Mouse (Mus musculus) R1 (cell line): ENCODE data around the gene Acap2.

Experiments
- DNase-seq: peaks from one replicate; pipeline ENCODE4 v3.0.0-alpha.2; 2018; ENCODE audit warnings: low read depth, low spot score

Gene Acap2

DNA sequence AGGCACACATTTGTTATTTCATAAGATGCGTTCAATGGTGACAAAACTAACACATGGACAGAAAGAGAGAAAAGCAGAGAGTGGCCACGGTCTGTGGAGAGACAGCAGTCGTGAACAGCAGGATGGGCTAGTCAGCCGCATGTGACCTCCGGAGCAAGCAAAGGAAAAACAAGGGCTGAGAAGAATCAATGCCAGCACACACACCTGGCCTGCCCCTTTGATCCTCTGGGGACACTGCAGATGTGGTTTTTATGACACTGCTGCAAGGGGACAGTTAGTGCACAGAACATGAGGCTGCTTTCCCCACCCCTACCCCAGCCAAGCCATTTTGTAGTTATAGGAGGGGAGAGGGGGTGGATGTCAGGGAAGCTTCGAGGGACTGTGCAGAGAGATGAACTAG lies 152.9 kb downstream of the Acap2 start:
- no peak for DNase-seq

DNA sequence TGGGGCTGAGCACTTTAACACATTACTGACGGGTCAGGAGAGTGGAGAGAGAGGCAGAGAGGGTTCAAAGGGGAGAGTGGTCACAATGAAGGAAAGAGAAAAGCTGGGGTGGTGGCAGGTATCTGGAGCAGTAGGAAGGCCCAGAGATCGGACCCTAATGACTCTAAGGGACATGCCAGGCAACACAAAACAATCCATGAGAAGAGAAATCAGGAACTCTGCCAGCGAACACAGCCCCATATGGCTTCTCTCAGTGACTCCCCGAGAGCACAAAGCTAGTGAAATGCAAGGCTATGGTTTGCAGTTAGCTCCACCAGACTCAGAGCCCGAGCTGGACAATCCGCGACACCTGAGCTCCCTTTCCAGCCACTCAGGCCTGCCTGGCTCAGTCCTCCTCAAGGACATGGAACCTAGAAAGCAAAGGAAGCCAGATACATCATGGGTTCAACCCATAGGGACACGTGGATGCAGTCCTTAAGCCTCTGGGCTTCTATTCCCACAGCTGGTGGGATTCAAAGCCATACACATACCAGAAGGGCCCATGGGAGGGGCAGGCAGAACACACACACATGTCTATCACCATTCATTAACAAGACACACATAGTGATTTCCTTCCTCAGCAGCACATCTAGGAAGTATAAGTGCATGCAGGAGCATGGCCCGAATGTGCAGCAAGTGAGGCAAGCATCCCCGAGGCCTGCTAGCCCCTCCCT lies 153.7 kb downstream of the Acap2 start:
- DNase-seq, result no peak

- DNase-seq, result no peak
Observed at GRCm38 (mm10) chr16:31046217-31046659, 154.8 kb downstream of the Acap2 start.

- no peak for DNase-seq
Observed at GRCm38 (mm10) chr16:31045211-31045610, 155.8 kb downstream of the Acap2 start.

DNA sequence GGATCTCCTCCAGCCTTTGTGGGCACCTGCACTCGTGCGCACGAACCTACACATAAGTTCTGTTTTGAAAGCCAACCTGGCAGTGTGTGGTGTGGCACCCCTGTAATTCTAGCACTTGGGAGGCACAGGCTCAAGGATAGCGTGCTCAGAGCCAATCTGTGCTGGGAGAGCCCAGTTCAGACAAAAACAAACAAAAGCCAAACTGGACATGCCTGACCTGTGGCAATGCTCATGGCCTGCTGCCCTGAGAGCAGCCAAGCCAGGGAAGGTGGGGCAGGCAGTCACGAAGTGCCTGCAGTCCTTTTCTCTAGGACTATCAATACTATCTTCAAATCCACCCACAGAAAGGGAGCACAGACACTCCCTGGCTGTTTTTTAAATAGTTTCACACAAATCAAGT lies 157.9 kb downstream of the Acap2 start:
- no peak for DNase-seq
